Mouse (Mus musculus) CH12.LX (cell line): ENCODE measurements at regions not wholly inside any gene's neighbourhood (a gene's known extent, or its start where the extent isn't known, plus 50 kb on each side); places are given as distances from the start of the nearest gene placed in this dataset.

ENCODE experiments used
- DNase-seq: peaks from one replicate; pipeline ENCODE4 v3.0.0-alpha.2; 2013; ENCODE audit errors: extremely low read depth
- H3K27ac ChIP-seq: 2 replicates; pipeline ENCODE4 v1.5.1; 2012; ENCODE audit warnings: low read depth, mild to moderate bottlenecking, control low read depth, moderate library complexity; ENCODE audit not compliant: insufficient read depth
- H3K27me3 ChIP-seq: replicated peaks from 2 replicates; pipeline ENCODE3; 2012; ENCODE audit warnings: inconsistent platforms
- H3K36me3 ChIP-seq, 2 experiments: replicated peaks in 1 of 2; 2 replicates each; pipeline versions ENCODE3 to v1.6.1; 2012; ENCODE audit warnings: inconsistent platforms in 1 of 2, low read length in 1 of 2, mild to moderate bottlenecking in 1 of 2, mixed read lengths in 1 of 2, moderate library complexity in 1 of 2; ENCODE audit not compliant: control insufficient read depth in 1 of 2, insufficient read depth in 1 of 2
- H3K4me1 ChIP-seq, 2 experiments: 2 replicates each; pipeline ENCODE4 v1.6.1; 2012; ENCODE audit warnings: inconsistent platforms in 1 of 2, moderate library complexity in 1 of 2; ENCODE audit not compliant: insufficient read depth in 2 of 2, control insufficient read depth in 1 of 2
- H3K4me2 ChIP-seq: 2 replicates; pipeline ENCODE4 v1.6.1; 2012; ENCODE audit warnings: low read depth, mild to moderate bottlenecking, control low read depth; ENCODE audit not compliant: poor library complexity, insufficient read depth, severe bottlenecking
- H3K4me3 ChIP-seq, 3 experiments: fragments of 150-350 bp in 1 of 3; sonication (generic) in 1 of 3; replicated peaks in 1 of 3; 2 replicates each; pipeline versions ENCODE3 to v1.5.1; 2011 to 2012; ENCODE audit warnings: low read depth in 2 of 3, low read length in 2 of 3, mild to moderate bottlenecking in 2 of 3, moderate library complexity in 2 of 3, control low read depth in 1 of 3, improper control_type of control experiment in 1 of 3, inconsistent platforms in 1 of 3, mixed read lengths in 1 of 3; ENCODE audit not compliant: poor library complexity in 1 of 3
- H3K79me2 ChIP-seq: replicated peaks from 2 replicates; pipeline ENCODE4 v1.6.1; 2012; ENCODE audit warnings: mild to moderate bottlenecking, moderate library complexity; ENCODE audit not compliant: control insufficient read depth, poor library complexity, insufficient read depth, severe bottlenecking; ENCODE audit errors: extremely low read depth
- H3K9ac ChIP-seq: 2 replicates; pipeline ENCODE4 v1.6.1; 2012; ENCODE audit warnings: low read depth, mild to moderate bottlenecking, control low read depth, moderate library complexity; ENCODE audit not compliant: insufficient read depth
- H3K9me3 ChIP-seq: replicated peaks from 2 replicates; pipeline ENCODE3; 2012; ENCODE audit warnings: low read length, inconsistent platforms, mixed read lengths
- CHD2 ChIP-seq: IDR thresholded peaks from 2 replicates; pipeline ENCODE4 v1.6.1; 2011; ENCODE audit warnings: low read length, improper control_type of control experiment
- CTCF ChIP-seq, 2 experiments: IDR thresholded peaks in 1 of 2; conservative IDR thresholded peaks in 1 of 2; 2 replicates each; pipeline ENCODE4 v1.5.1; 2011 to 2012; ENCODE audit warnings: low read depth in 2 of 2, low read length in 2 of 2, improper control_type of control experiment in 1 of 2, inconsistent platforms in 1 of 2, mild to moderate bottlenecking in 1 of 2, moderate library complexity in 1 of 2
- E2F4 ChIP-seq: IDR thresholded peaks from 2 replicates; pipeline ENCODE4 v1.6.1; 2011; ENCODE audit warnings: low read depth, low read length, improper control_type of control experiment; ENCODE audit not compliant: insufficient replicate concordance
- ELF1 ChIP-seq: IDR thresholded peaks from 2 replicates; pipeline ENCODE4 v1.6.1; 2014; ENCODE audit warnings: low read depth, mild to moderate bottlenecking, inconsistent platforms, low read length, improper control_type of control experiment
- EP300 ChIP-seq: IDR thresholded peaks from 2 replicates; pipeline ENCODE4 v1.6.1; 2011; ENCODE audit warnings: low read length, improper control_type of control experiment
- ETS1 ChIP-seq: conservative IDR thresholded peaks from 2 replicates; pipeline ENCODE4 v1.6.1; 2012; ENCODE audit warnings: low read depth, mild to moderate bottlenecking, inconsistent platforms, low read length, improper control_type of control experiment, moderate library complexity
- HCFC1 ChIP-seq: IDR thresholded peaks from 2 replicates; pipeline ENCODE4 v1.6.1; 2012; ENCODE audit warnings: low read depth, mild to moderate bottlenecking, inconsistent platforms, low read length, improper control_type of control experiment
- IRF4 ChIP-seq: IDR thresholded peaks from 2 replicates; pipeline ENCODE4 v1.6.1; 2014; ENCODE audit warnings: low read depth, mild to moderate bottlenecking, inconsistent platforms, low read length, improper control_type of control experiment
- KAT2A ChIP-seq: IDR thresholded peaks from 2 replicates; pipeline ENCODE4 v1.6.1; 2012; ENCODE audit warnings: low read length, improper control_type of control experiment, inconsistent platforms; ENCODE audit not compliant: insufficient replicate concordance
- MAX ChIP-seq: IDR thresholded peaks from 2 replicates; pipeline ENCODE4 v1.6.1; 2011; ENCODE audit warnings: low read length, improper control_type of control experiment
- MEF2A ChIP-seq: IDR thresholded peaks from 2 replicates; pipeline ENCODE4 v1.6.1; 2014; ENCODE audit warnings: low read depth, mild to moderate bottlenecking, inconsistent platforms, low read length, improper control_type of control experiment, borderline replicate concordance
- MXI1 ChIP-seq: IDR thresholded peaks from 2 replicates; pipeline ENCODE4 v1.6.1; 2011; ENCODE audit warnings: mild to moderate bottlenecking, low read depth, low read length, improper control_type of control experiment
- MYC ChIP-seq: IDR thresholded peaks from 2 replicates; pipeline ENCODE4 v1.6.1; 2011; ENCODE audit warnings: low read depth, mild to moderate bottlenecking, improper control_type of control experiment, low read length
- PAX5 ChIP-seq: IDR thresholded peaks from 2 replicates; pipeline ENCODE4 v1.6.1; 2012; ENCODE audit warnings: low read length, inconsistent platforms, mixed read lengths
- POLR2A ChIP-seq: IDR thresholded peaks from 2 replicates; pipeline ENCODE4 v1.6.1; 2011; ENCODE audit warnings: low read depth, mild to moderate bottlenecking, improper control_type of control experiment, low read length
- POLR2AphosphoS2 ChIP-seq: IDR thresholded peaks from 2 replicates; pipeline ENCODE4 v1.6.1; 2011; ENCODE audit warnings: low read depth, low read length, improper control_type of control experiment
- SIN3A ChIP-seq: IDR thresholded peaks from 2 replicates; pipeline ENCODE4 v1.6.1; 2012; ENCODE audit warnings: low read length, improper control_type of control experiment, inconsistent platforms
- SMC3 ChIP-seq: IDR thresholded peaks from 2 replicates; pipeline ENCODE4 v1.6.1; 2011; ENCODE audit warnings: low read depth, low read length, improper control_type of control experiment
- UBTF ChIP-seq: IDR thresholded peaks from 2 replicates; pipeline ENCODE4 v1.6.1; 2012; ENCODE audit warnings: low read depth, mild to moderate bottlenecking, inconsistent platforms, low read length, improper control_type of control experiment, moderate library complexity
- USF2 ChIP-seq: conservative IDR thresholded peaks from 2 replicates; pipeline ENCODE4 v1.6.1; 2011; ENCODE audit warnings: low read depth, low read length, improper control_type of control experiment
- ZKSCAN1 ChIP-seq: IDR thresholded peaks from 2 replicates; pipeline ENCODE4 v1.6.1; 2012; ENCODE audit warnings: low read depth, inconsistent platforms, low read length, improper control_type of control experiment, borderline replicate concordance
- ZMIZ1 ChIP-seq: IDR thresholded peaks from 2 replicates; pipeline ENCODE4 v1.6.1; 2012; ENCODE audit warnings: low read depth, mild to moderate bottlenecking, inconsistent platforms, low read length, improper control_type of control experiment
- ZNF384 ChIP-seq: IDR thresholded peaks from 2 replicates; pipeline ENCODE4 v1.6.1; 2012; ENCODE audit warnings: low read depth, low read length, improper control_type of control experiment, inconsistent platforms
- dilution Hi-C: fragments of 300-500 bp; cut with MboI; formaldehyde crosslinking; loops from 2 replicates; pipeline ENCODE4 v1.14.3; 2020; ENCODE audit warnings: low sequenced_read_pairs; ENCODE audit not compliant: extremely low pct_unique_long_range_greater_than_20kb, extremely low pct_ligation_motif_present
- in situ Hi-C: fragments of 300-500 bp; cut with MboI; formaldehyde crosslinking; loops from 3 replicates; pipeline ENCODE4 v1.14.3; 2019; ENCODE audit warnings: low sequenced_read_pairs, low pct_ligation_motif_present, low pct_unique_long_range_greater_than_20kb, mixed read lengths

- in situ Hi-C loops, result loop anchor here (10.0 kb wide), 1 partner anchor 605 kb away; no protein-coding TSS in a partner anchor
- Histone ChIP-seq H3K4me2 (peak overlapping the region; percentile 93), H3K79me2 (peaks cover 15% of the 10 kb centered on the region), H3K27me3 (no peaks in the 10 kb centered on the region), H3K27ac (no peak overlapping the region)
- dilution Hi-C loops, result no loop called here
- TF ChIP-seq SIN3A (peak; percentile 76; the same call in 1 of the 2 replicates), CTCF (conservative IDR thresholded peaks at IDR 0.05 in 1 of 2, IDR thresholded peaks at IDR 0.05 in 1 of 2; ENCODE audit: low read depth in 2 of 2, low read length in 2 of 2) (no peak), POLR2A (no peak), ZNF384 (peak; percentile 24), IRF4 (no peak), MXI1 (peak; percentile 93), MAX (peak; percentile 40; the same call in 1 of the 2 replicates), PAX5 (no peak), MYC (0 out of 2 replicates have a peak, but pooled peaks have one; percentile 44)
- TF ChIP-seq, all 38 proteins: peak for 5
- Histone ChIP-seq H3K9me3 (no peaks in the 10 kb centered on the region), H3K4me1 (peaks cover 0 to 24% of the 10 kb centered on the region in 2 experiments; a peak in 2 of 4 replicates), H3K36me3 (peaks cover 0 to 30% of the 10 kb centered on the region in 2 experiments), H3K9ac (peak overlapping the region; percentile 87), H3K4me3 (peak overlapping the region; percentile 59 to 92 (median 78))
- no peak for DNase-seq
These were observed 235.8 kb downstream of the Mef2c start for GRCm38 (mm10) chr13:83739541-83740061.

GRCm38 (mm10) chr13:83740101-83740500, 236.3 kb downstream of the Mef2c start:
- dilution Hi-C loops (no loop called here), in situ Hi-C loops (no loop called here)
- Histone ChIP-seq H3K27me3 (no peaks in the 10 kb centered on the region), H3K79me2 (peaks cover 15% of the 10 kb centered on the region), H3K27ac (no peak overlapping the region), H3K4me2 (peak overlapping the region; percentile 93), H3K36me3 (peaks cover 0 to 30% of the 10 kb centered on the region in 2 experiments), H3K9ac (no peak overlapping the region; the same call in 1 of the 2 replicates), H3K9me3 (no peaks in the 10 kb centered on the region), H3K4me1 (peaks cover 0 to 24% of the 10 kb centered on the region in 2 experiments; a peak in 2 of 4 replicates), H3K4me3 (peak overlapping the region in 1 of 3 experiments; percentile 92)
- DNase-seq, result no peak
- no peak for TF ChIP-seq CHD2
- no peak for TF ChIP-seq ELF1
- no peak for TF ChIP-seq ZMIZ1
- no peak for TF ChIP-seq ZKSCAN1
- no peak for TF ChIP-seq SMC3
- no peak for TF ChIP-seq KAT2A
- no peak for TF ChIP-seq UBTF
- no peak for TF ChIP-seq CTCF (conservative IDR thresholded peaks at IDR 0.05 in 1 of 2, IDR thresholded peaks at IDR 0.05 in 1 of 2; ENCODE audit: low read depth in 2 of 2, low read length in 2 of 2)
- TF ChIP-seq HCFC1, result no peak
- no peak for TF ChIP-seq EP300
- no peak for TF ChIP-seq POLR2A
- no peak for TF ChIP-seq SIN3A
- no peak for TF ChIP-seq MXI1
- no peak for TF ChIP-seq USF2
- TF ChIP-seq ETS1, result no peak
- no peak for TF ChIP-seq POLR2AphosphoS2
- no peak for TF ChIP-seq MEF2A
- no peak for TF ChIP-seq E2F4
